Mouse (Mus musculus) testis, adult 2 months (tissue): ENCODE data around the gene Enox1.

ENCODE experiments used
- CTCF ChIP-seq: fragments of 200-500 bp; IDR thresholded peaks from 2 replicates; pipeline ENCODE4 v1.5.1; 2012; ENCODE audit warnings: low read depth, mild to moderate bottlenecking, inconsistent platforms, low read length, moderate library complexity; ENCODE audit not compliant: control insufficient read depth, insufficient read depth, insufficient replicate concordance
- POLR2A ChIP-seq: fragments of 200-500 bp; IDR thresholded peaks from 2 replicates; pipeline ENCODE4 v1.6.1; 2012; ENCODE audit warnings: low read depth, mild to moderate bottlenecking, inconsistent platforms, low read length, moderate library complexity; ENCODE audit not compliant: control insufficient read depth

DNA sequence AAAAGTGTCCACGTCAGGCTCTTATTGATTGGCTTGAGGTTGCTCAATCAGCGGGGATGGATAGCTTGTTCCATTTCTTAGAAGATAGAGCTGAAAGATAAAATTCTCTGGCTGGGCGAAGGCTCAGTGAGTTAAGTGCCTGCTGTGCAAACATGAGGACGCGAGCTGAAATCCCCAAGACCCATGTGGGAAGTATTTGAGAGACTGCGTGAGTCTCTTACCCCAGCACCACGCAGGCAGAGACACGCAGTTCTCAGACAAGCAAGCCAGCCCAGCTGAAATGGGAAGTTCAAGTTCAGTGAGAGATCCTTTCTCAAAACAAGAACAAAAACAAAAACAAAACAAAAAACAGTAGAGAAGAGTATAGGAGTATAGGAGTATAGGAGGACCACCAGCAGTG is 54.3 kb downstream of the Enox1 start:
- TF ChIP-seq CTCF (no peak), POLR2A (no peak)
